Mouse (Mus musculus): ENCODE data around the gene Hadh.

Hadh gene

GRCm38 (mm10) chr3:131265516-131265915, 6.4 kb downstream of the Hadh start:
- H3K36me3 ChIP-seq (ENCODE audit: insufficient read depth, low read length) = peaks cover 76% of the 10 kb centered on the region
- H3K27me3 ChIP-seq (ENCODE audit: insufficient read depth, low read length) = no peaks in the 10 kb centered on the region
- peaks cover 14% of the 10 kb centered on the region for H3K9me3 ChIP-seq (ENCODE audit: low read length)
- H3K4me1 ChIP-seq (replicated peaks; ENCODE audit: low read depth, low read length) = peaks cover 20% of the 10 kb centered on the region
- H3K4me3 ChIP-seq (replicated peaks; ENCODE audit: low read length) = no peak overlapping the region
- TF ChIP-seq CTCF (conservative IDR thresholded peaks at IDR 0.05; ENCODE audit: low read length) = no peak
- no peak for TF ChIP-seq POU5F1 (IDR thresholded peaks at IDR 0.05; ENCODE audit: borderline replicate concordance, low read length)

- no peak for TF ChIP-seq POU5F1 (IDR thresholded peaks at IDR 0.05; ENCODE audit: borderline replicate concordance, low read length)
- TF ChIP-seq CTCF (conservative IDR thresholded peaks at IDR 0.05; ENCODE audit: low read length) = no peak
- no peak for TF ChIP-seq NANOG (IDR thresholded peaks at IDR 0.05; ENCODE audit: borderline replicate concordance, low read length)
- Histone ChIP-seq H3K4me1 (replicated peaks; ENCODE audit: low read depth, low read length) (peaks cover 21% of the 10 kb centered on the region), H3K27me3 (ENCODE audit: insufficient read depth, low read length) (no peaks in the 10 kb centered on the region), H3K36me3 (ENCODE audit: insufficient read depth, low read length) (peaks cover 73% of the 10 kb centered on the region), H3K4me3 (replicated peaks; ENCODE audit: low read length) (no peak overlapping the region), H3K9me3 (ENCODE audit: low read length) (peaks cover 18% of the 10 kb centered on the region)
Observed at GRCm38 (mm10) chr3:131263766-131264486, 8.0 kb downstream of the Hadh start.

DNA sequence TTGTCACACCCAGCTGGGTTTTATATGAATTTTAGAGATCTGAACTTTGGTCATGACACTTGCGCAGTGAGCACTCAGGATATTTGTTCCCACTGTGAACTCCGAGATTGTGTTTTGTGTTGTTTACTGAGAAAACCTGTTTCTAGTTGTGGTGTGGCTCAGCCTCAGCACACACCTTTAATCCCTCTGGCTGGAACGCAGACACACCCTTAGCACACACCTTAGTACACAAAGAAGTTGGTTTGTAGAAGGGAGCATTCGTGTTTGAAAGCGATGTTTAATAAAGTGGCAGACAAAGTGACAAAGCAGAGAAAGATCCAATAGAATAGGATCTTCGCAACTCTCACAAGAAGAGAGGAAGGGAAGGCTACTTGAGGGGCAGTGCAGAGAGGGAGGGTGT, 11.5 kb downstream of the Hadh start:
- peaks cover 26% of the 10 kb centered on the region for H3K4me1 ChIP-seq (replicated peaks; ENCODE audit: low read depth, low read length)
- H3K27me3 ChIP-seq (ENCODE audit: insufficient read depth, low read length) = no peaks in the 10 kb centered on the region
- no peak overlapping the region for H3K4me3 ChIP-seq (replicated peaks; ENCODE audit: low read length)
- H3K36me3 ChIP-seq (ENCODE audit: insufficient read depth, low read length) = peaks cover 67% of the 10 kb centered on the region
- TF ChIP-seq POU5F1 (IDR thresholded peaks at IDR 0.05; ENCODE audit: borderline replicate concordance, low read length) (no peak), NANOG (IDR thresholded peaks at IDR 0.05; ENCODE audit: borderline replicate concordance, low read length) (no peak), CTCF (conservative IDR thresholded peaks at IDR 0.05; ENCODE audit: low read length) (no peak)
- peaks cover 18% of the 10 kb centered on the region for H3K9me3 ChIP-seq (ENCODE audit: low read length)

DNA sequence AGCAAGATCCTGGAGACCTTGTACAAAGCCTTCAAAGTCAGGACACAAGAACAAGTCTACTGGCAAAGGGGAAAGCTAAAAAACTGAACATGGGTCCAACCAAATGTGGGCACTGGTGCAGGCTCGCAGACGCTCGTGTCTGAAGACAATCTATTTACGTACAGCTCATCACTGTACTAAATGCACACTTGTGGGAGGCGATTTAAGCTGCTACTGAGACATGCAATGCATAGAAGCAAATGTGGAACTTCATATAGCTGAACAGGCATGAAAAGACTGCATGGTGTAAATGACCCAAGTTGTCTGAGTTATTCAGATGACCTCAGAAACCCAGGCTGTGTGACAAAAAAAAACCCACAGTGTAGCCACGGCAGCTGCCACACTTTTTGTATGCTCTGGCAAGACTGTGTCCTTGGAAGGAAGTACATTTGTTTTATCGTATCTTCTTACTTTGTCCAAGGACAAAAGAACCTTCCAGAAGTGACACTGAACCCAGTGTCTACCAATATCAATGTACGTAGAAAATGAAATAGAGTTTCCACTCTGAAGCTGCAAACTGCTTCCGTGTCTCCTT, 12.4 kb downstream of the Hadh start:
- Histone ChIP-seq H3K4me3 (replicated peaks; ENCODE audit: low read length) (no peak overlapping the region), H3K9me3 (ENCODE audit: low read length) (peaks cover 18% of the 10 kb centered on the region), H3K4me1 (replicated peaks; ENCODE audit: low read depth, low read length) (peaks cover 19% of the 10 kb centered on the region), H3K36me3 (ENCODE audit: insufficient read depth, low read length) (peaks cover 65% of the 10 kb centered on the region), H3K27me3 (ENCODE audit: insufficient read depth, low read length) (no peaks in the 10 kb centered on the region)
- TF ChIP-seq NANOG (IDR thresholded peaks at IDR 0.05; ENCODE audit: borderline replicate concordance, low read length) (no peak), CTCF (conservative IDR thresholded peaks at IDR 0.05; ENCODE audit: low read length) (no peak), POU5F1 (IDR thresholded peaks at IDR 0.05; ENCODE audit: borderline replicate concordance, low read length) (no peak)

- TF ChIP-seq NANOG (IDR thresholded peaks at IDR 0.05; ENCODE audit: borderline replicate concordance, low read length) (no peak), POU5F1 (IDR thresholded peaks at IDR 0.05; ENCODE audit: borderline replicate concordance, low read length) (no peak), CTCF (conservative IDR thresholded peaks at IDR 0.05; ENCODE audit: low read length) (no peak)
- Histone ChIP-seq H3K4me1 (replicated peaks; ENCODE audit: low read depth, low read length) (peaks cover 19% of the 10 kb centered on the region), H3K27me3 (ENCODE audit: insufficient read depth, low read length) (no peaks in the 10 kb centered on the region), H3K36me3 (ENCODE audit: insufficient read depth, low read length) (peaks cover 65% of the 10 kb centered on the region), H3K9me3 (ENCODE audit: low read length) (peaks cover 22% of the 10 kb centered on the region), H3K4me3 (replicated peaks; ENCODE audit: low read length) (no peak overlapping the region)
Observed at GRCm38 (mm10) chr3:131258921-131259320, 13.0 kb downstream of the Hadh start.

DNA sequence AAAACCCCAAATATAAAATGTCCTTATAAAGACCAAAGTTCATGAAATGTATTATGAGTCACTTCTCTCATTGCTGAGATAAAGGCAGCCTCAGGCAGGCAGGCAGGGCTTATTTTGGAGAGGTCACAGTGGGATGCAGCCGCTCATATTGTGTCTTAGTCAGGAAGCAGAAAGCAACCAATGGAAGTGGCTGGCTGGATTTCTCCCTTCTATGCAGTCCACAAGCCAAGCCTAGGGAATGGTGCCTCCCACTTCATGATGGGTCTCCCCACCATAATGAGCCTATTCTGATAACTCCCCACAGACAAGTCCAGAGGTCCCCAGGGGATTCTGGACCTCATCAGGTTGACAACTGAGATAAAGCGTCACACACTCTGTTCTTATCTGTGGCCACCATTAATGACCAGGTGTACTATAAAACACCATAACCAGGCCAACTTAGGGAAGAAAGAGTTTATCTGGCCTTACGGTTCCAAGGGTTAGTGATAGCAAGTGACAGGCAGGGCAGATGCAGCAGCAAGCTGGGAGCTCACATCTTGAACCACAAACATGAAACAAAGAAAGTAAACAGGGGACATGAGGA, 16.4 kb downstream of the Hadh start:
- no peak overlapping the region for H3K4me3 ChIP-seq (replicated peaks; ENCODE audit: low read length)
- peaks cover 67% of the 10 kb centered on the region for H3K36me3 ChIP-seq (ENCODE audit: insufficient read depth, low read length)
- TF ChIP-seq NANOG (IDR thresholded peaks at IDR 0.05; ENCODE audit: borderline replicate concordance, low read length) = no peak
- no peak for TF ChIP-seq CTCF (conservative IDR thresholded peaks at IDR 0.05; ENCODE audit: low read length)
- no peak for TF ChIP-seq POU5F1 (IDR thresholded peaks at IDR 0.05; ENCODE audit: borderline replicate concordance, low read length)
- H3K9me3 ChIP-seq (ENCODE audit: low read length) = peaks cover 14% of the 10 kb centered on the region
- H3K4me1 ChIP-seq (replicated peaks; ENCODE audit: low read depth, low read length) = peaks cover 36% of the 10 kb centered on the region
- no peaks in the 10 kb centered on the region for H3K27me3 ChIP-seq (ENCODE audit: insufficient read depth, low read length)

DNA sequence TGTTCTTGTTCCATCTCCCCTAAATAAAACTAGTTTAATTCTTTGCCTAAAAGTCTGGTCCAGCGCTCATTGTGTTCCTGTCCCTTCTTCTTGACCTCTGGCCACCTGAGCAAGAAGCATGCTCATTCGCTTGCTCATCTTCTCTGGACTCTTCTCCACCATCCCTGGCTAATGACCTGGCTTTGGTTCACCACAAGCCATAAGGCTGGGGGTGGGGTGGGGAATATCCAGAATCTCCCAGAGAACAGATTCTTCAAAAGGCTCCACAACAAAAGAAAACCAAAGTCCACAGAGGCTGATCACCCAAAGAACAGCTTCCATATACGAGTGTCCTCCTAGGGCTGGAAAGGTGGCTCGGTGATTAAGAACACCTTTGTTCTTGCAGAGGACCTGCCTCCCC, 16.9 kb downstream of the Hadh start:
- H3K9me3 ChIP-seq (ENCODE audit: low read length) = peaks cover 10% of the 10 kb centered on the region
- no peaks in the 10 kb centered on the region for H3K27me3 ChIP-seq (ENCODE audit: insufficient read depth, low read length)
- peaks cover 69% of the 10 kb centered on the region for H3K36me3 ChIP-seq (ENCODE audit: insufficient read depth, low read length)
- peaks cover 38% of the 10 kb centered on the region for H3K4me1 ChIP-seq (replicated peaks; ENCODE audit: low read depth, low read length)
- H3K4me3 ChIP-seq (replicated peaks; ENCODE audit: low read length) = no peak overlapping the region
- TF ChIP-seq NANOG (IDR thresholded peaks at IDR 0.05; ENCODE audit: borderline replicate concordance, low read length) (no peak), CTCF (conservative IDR thresholded peaks at IDR 0.05; ENCODE audit: low read length) (no peak), POU5F1 (IDR thresholded peaks at IDR 0.05; ENCODE audit: borderline replicate concordance, low read length) (no peak)

DNA sequence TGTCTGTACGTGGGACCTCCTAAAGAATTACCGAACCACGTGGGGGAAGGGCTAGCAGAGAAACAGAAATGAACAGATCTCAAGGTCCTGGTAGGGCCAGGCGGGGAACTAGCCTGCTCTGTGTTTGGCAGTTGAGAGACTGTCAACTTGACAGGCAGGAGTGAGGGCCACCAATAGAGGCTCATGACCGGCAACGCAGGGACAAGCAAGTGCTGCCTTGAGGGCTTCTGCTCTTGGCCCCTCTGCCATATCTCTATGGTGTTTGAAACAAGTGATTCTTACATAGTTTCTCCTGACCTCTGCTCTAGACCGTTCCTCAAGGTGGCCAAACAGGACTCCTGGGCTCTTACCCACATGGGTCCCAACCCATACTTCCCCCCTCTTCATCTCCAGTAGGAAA, 20.3 kb downstream of the Hadh start:
- peaks cover 56% of the 10 kb centered on the region for H3K4me1 ChIP-seq (replicated peaks; ENCODE audit: low read depth, low read length)
- H3K36me3 ChIP-seq (ENCODE audit: insufficient read depth, low read length) = peaks cover 85% of the 10 kb centered on the region
- TF ChIP-seq POU5F1 (IDR thresholded peaks at IDR 0.05; ENCODE audit: borderline replicate concordance, low read length) (no peak), NANOG (IDR thresholded peaks at IDR 0.05; ENCODE audit: borderline replicate concordance, low read length) (no peak), CTCF (conservative IDR thresholded peaks at IDR 0.05; ENCODE audit: low read length) (no peak)
- H3K27me3 ChIP-seq (ENCODE audit: insufficient read depth, low read length) = no peaks in the 10 kb centered on the region
- no peak overlapping the region for H3K4me3 ChIP-seq (replicated peaks; ENCODE audit: low read length)
- peaks cover 10% of the 10 kb centered on the region for H3K9me3 ChIP-seq (ENCODE audit: low read length)

Measured in E14TG2a.4 (cell line).